Mouse (Mus musculus) hindbrain, embryonic 14.5 days (tissue): ENCODE measurements around the gene Apol6. TPM values are rescaled to one million over a fixed set of nuclear protein-coding genes. Genes with fewer than 3 reads are reported as not detected.

ENCODE experiments used
- ATAC-seq: fragments of 200-750 bp; cut with Nextera tagmentation; 2 replicates; pipeline ENCODE4 v1.8.0; 2017; ENCODE audit warnings: moderate number of reproducible peaks, mild to moderate bottlenecking, moderate TSS enrichment, moderate library complexity; ENCODE audit not compliant: low FRiP score
- DNase-seq: peaks from one replicate; pipeline ENCODE4 v3.0.0-alpha.2; 2015; ENCODE audit warnings: low spot score
- H3K27ac ChIP-seq: fragments of 300-500 bp; sonication (generic); 2 replicates; pipeline ENCODE4 v1.5.1; 2014; ENCODE audit warnings: mild to moderate bottlenecking, moderate library complexity
- H3K27me3 ChIP-seq: fragments of 300-500 bp; sonication (generic); 2 replicates; pipeline ENCODE4 v1.6.1; 2014; ENCODE audit warnings: mild to moderate bottlenecking, low read length, mixed read lengths; ENCODE audit not compliant: control insufficient read depth, insufficient read depth
- H3K36me3 ChIP-seq: fragments of 300-500 bp; sonication (generic); replicated peaks from 2 replicates; pipeline ENCODE4 v1.6.1; 2014; ENCODE audit not compliant: control insufficient read depth, insufficient read depth
- H3K4me1 ChIP-seq: fragments of 300-500 bp; sonication (generic); replicated peaks from 2 replicates; pipeline ENCODE4 v1.6.1; 2014; ENCODE audit warnings: antibody characterized with exemption, low read length, mixed read lengths; ENCODE audit not compliant: control insufficient read depth, insufficient read depth
- H3K4me2 ChIP-seq: fragments of 300-500 bp; sonication (generic); replicated peaks from 2 replicates; pipeline ENCODE4 v1.6.1; 2014; ENCODE audit warnings: mild to moderate bottlenecking, moderate library complexity
- H3K4me3 ChIP-seq: fragments of 300-500 bp; sonication (generic); replicated peaks from 2 replicates; pipeline ENCODE4 v1.5.1; 2014; ENCODE audit warnings: mild to moderate bottlenecking, low read length
- H3K9ac ChIP-seq: fragments of 300-500 bp; sonication (generic); 2 replicates; pipeline ENCODE4 v1.6.1; 2014
- H3K9me3 ChIP-seq: fragments of 300-500 bp; sonication (generic); 2 replicates; pipeline ENCODE4 v1.6.1; 2016; ENCODE audit warnings: low read length; ENCODE audit not compliant: control insufficient read depth
- WGBS: fragments of 180-500 bp; shearing (Covaris S2); extraction: QIAGEN DNeasy Blood & Tissue Kit; methylation state at CpG from one replicate; pipeline ENCODE4 v1.1.7; 2014; 5-methylcytosine and 5-hydroxymethylcytosine counted together
- polyA plus RNA-seq: library from polyadenylated mRNA; unstranded; fragments of >200 nt; fragmentation: Nextera tagmentation; extraction: Ambion mirVana; gene quantifications from 2 replicates; pipeline ENCODE4 v1.2.1, GENCODE M21; 2014

Apol6 gene
- polyA plus RNA-seq, 1 experiment from 2014 or later = not detected

GRCm38 (mm10) chr15:77039211-77039700, 5.3 kb upstream of the Apol6 start:
- ATAC-seq (no peak), DNase-seq (no peak)
- Histone ChIP-seq H3K4me1 (peaks cover 12% of the 10 kb centered on the region; the same call in 1 of the 2 replicates), H3K9me3 (no peaks in the 10 kb centered on the region), H3K36me3 (no peaks in the 10 kb centered on the region), H3K9ac (no peak overlapping the region), H3K4me2 (no peak overlapping the region), H3K27me3 (no peaks in the 10 kb centered on the region), H3K27ac (no peak overlapping the region), H3K4me3 (no peak overlapping the region)
- 85% methylated on average over 7 of the region's 9 CpGs for WGBS

GRCm38 (mm10) chr15:77040784-77041183, 3.7 kb upstream of the Apol6 start:
- Histone ChIP-seq H3K36me3 (no peaks in the 10 kb centered on the region), H3K4me2 (no peak overlapping the region), H3K4me3 (no peak overlapping the region), H3K9ac (no peak overlapping the region), H3K27ac (no peak overlapping the region), H3K9me3 (no peaks in the 10 kb centered on the region), H3K27me3 (no peaks in the 10 kb centered on the region), H3K4me1 (peaks cover 12% of the 10 kb centered on the region; the same call in 1 of the 2 replicates)
- DNase-seq (no peak), ATAC-seq (no peak)
- WGBS = 64% methylated on average over 3 of the region's 3 CpGs

GRCm38 (mm10) chr15:77045609-77046008, 1.1 kb downstream of the Apol6 start:
- no peak for ATAC-seq
- Histone ChIP-seq H3K4me3 (no peak overlapping the region), H3K9ac (no peak overlapping the region), H3K4me1 (no peaks in the 10 kb centered on the region), H3K27ac (no peak overlapping the region), H3K36me3 (no peaks in the 10 kb centered on the region), H3K9me3 (no peaks in the 10 kb centered on the region), H3K27me3 (no peaks in the 10 kb centered on the region), H3K4me2 (no peak overlapping the region)
- 88% methylated on average over 10 of the region's 10 CpGs for WGBS
- DNase-seq = no peak

GRCm38 (mm10) chr15:77050570-77050969, 6.0 kb downstream of the Apol6 start, which contains the start of gene Mb:
Mb (minus strand) TSS chr15:77050670.
- Histone ChIP-seq H3K27me3 (no peaks in the 10 kb centered on the region), H3K4me1 (no peaks in the 10 kb centered on the region), H3K9me3 (no peaks in the 10 kb centered on the region), H3K36me3 (no peaks in the 10 kb centered on the region), H3K27ac (no peak within 1 kb of the TSS), H3K9ac (no peak within 1 kb of the TSS), H3K4me3 (no peak within 1 kb of the TSS), H3K4me2 (no peak within 1 kb of the TSS)
- 92% methylated on average over 10 of the region's 10 CpGs for WGBS
- DNase-seq = no peak
- ATAC-seq = no peak

- H3K9me3 ChIP-seq = no peaks in the 10 kb centered on the region
- DNase-seq = no peak
- H3K27me3 ChIP-seq = no peaks in the 10 kb centered on the region
- H3K4me1 ChIP-seq = peaks cover 8% of the 10 kb centered on the region; the same call in 1 of the 2 replicates
- no peak overlapping the region for H3K4me3 ChIP-seq
- ATAC-seq = no peak
- no peaks in the 10 kb centered on the region for H3K36me3 ChIP-seq
- 35% methylated on average over 1 of the region's 1 CpGs for WGBS
- H3K27ac ChIP-seq = no peak overlapping the region
- H3K4me2 ChIP-seq = no peak overlapping the region
- no peak overlapping the region for H3K9ac ChIP-seq
These were observed 7.6 kb downstream of the Apol6 start for GRCm38 (mm10) chr15:77052176-77052575.

- H3K4me2 ChIP-seq = no peak overlapping the region
- H3K4me3 ChIP-seq = no peak overlapping the region
- H3K4me1 ChIP-seq = peaks cover 8% of the 10 kb centered on the region; the same call in 1 of the 2 replicates
- no peak overlapping the region for H3K9ac ChIP-seq
- no peaks in the 10 kb centered on the region for H3K36me3 ChIP-seq
- WGBS = 86% methylated on average over 1 of the region's 1 CpGs
- no peak for DNase-seq
- no peaks in the 10 kb centered on the region for H3K27me3 ChIP-seq
- no peak overlapping the region for H3K27ac ChIP-seq
- ATAC-seq = no peak
- no peaks in the 10 kb centered on the region for H3K9me3 ChIP-seq
These were observed 8.5 kb downstream of the Apol6 start for GRCm38 (mm10) chr15:77053021-77053420.

- H3K4me3 ChIP-seq = no peak overlapping the region
These were observed 10.2 kb downstream of the Apol6 start for GRCm38 (mm10) chr15:77054611-77055175.

GRCm38 (mm10) chr15:77056001-77056790, 11.7 kb downstream of the Apol6 start:
- H3K4me3 ChIP-seq = no peak overlapping the region
- H3K36me3 ChIP-seq = no peaks in the 10 kb centered on the region
- 26% methylated on average over 6 of the region's 6 CpGs for whole genome bisulfite sequencing
- no peak for DNase-seq
- no peak overlapping the region for H3K4me2 ChIP-seq
- H3K27me3 ChIP-seq = no peaks in the 10 kb centered on the region
- no peak overlapping the region for H3K9ac ChIP-seq
- H3K9me3 ChIP-seq = no peaks in the 10 kb centered on the region
- ATAC-seq = 0 out of 2 replicates have a peak, but pooled peaks have one; percentile 37
- peaks cover 8% of the 10 kb centered on the region; the same call in 1 of the 2 replicates for H3K4me1 ChIP-seq
- H3K27ac ChIP-seq = no peak overlapping the region

More at GRCm38 (mm10) chr15:77054611-77055175, 10.2 kb downstream of the Apol6 start:
- Histone ChIP-seq H3K36me3 (no peaks in the 10 kb centered on the region), H3K4me1 (peaks cover 8% of the 10 kb centered on the region; the same call in 1 of the 2 replicates), H3K27ac (no peak overlapping the region), H3K9ac (no peak overlapping the region), H3K4me2 (no peak overlapping the region), H3K27me3 (no peaks in the 10 kb centered on the region), H3K9me3 (no peaks in the 10 kb centered on the region)
- ATAC-seq = no peak
- 62% methylated on average over 5 of the region's 5 CpGs for WGBS
- no peak for DNase-seq

GRCm38 (mm10) chr15:77056791-77057051, 12.2 kb downstream of the Apol6 start:
- Histone ChIP-seq H3K4me2 (no peak overlapping the region), H3K27ac (no peak overlapping the region), H3K27me3 (no peaks in the 10 kb centered on the region), H3K9ac (no peak overlapping the region), H3K4me1 (peaks cover 8% of the 10 kb centered on the region; the same call in 1 of the 2 replicates), H3K36me3 (no peaks in the 10 kb centered on the region), H3K9me3 (no peaks in the 10 kb centered on the region), H3K4me3 (no peak overlapping the region)
- ATAC-seq (no peak), DNase-seq (no peak)
- whole genome bisulfite sequencing = 48% methylated on average over 3 of the region's 3 CpGs
